Mouse (Mus musculus): ENCODE measurements around the gene Zfp672. TPM values are rescaled to one million over a fixed set of nuclear protein-coding genes. Genes with fewer than 3 reads are reported as not detected.

Zfp672 gene
- polyA plus RNA-seq, 1 experiment: 39.4 TPM

GRCm38 (mm10) chr11:58357844-58358534 is 27.9 kb upstream of the Zfp672 start:
- WGBS: 47% methylated on average over 6 of the region's 6 CpGs
- no peak for TF ChIP-seq POLR2A (IDR thresholded peaks at IDR 0.05; ENCODE audit: borderline replicate concordance, control insufficient read depth, low read depth, low read length)
- TF ChIP-seq CTCF (IDR thresholded peaks at IDR 0.05; ENCODE audit: control insufficient read depth, insufficient read depth, low read length): no peak
- Histone ChIP-seq H3K4me3 (replicated peaks; ENCODE audit: control insufficient read depth, low read depth, low read length) (no peak overlapping the region), H3K27ac (ENCODE audit: control insufficient read depth, insufficient read depth, low read depth, low read length, poor library complexity) (no peak overlapping the region), H3K4me1 (ENCODE audit: control insufficient read depth, insufficient read depth, low read length) (no peaks in the 10 kb centered on the region; the same call in none of the 2 replicates)

GRCm38 (mm10) chr11:58357042-58357441 is 26.9 kb upstream of the Zfp672 start:
- 78% methylated on average over 3 of the region's 3 CpGs for WGBS

DNA sequence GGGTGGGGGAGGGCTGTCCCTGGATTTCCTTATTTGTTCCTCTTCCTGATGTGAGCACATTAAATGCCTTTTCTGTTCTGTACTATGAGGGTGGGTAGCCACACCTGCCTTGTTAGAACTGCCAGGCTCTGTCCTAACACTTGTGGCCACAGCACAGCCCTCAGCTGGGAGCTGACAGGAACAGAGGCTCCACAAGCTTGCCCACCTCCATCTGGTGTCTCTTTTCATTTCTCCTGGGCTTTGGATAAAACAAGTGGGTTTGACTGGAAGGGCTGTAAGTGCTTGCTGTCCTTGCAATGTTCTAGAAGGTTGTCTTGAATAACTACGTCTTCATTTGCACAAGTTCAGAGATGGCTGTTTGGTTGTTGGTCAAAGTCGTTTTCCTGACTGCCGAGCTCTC is 24.8 kb upstream of the Zfp672 start:
- Histone ChIP-seq H3K27ac (ENCODE audit: control insufficient read depth, insufficient read depth, low read depth, low read length, poor library complexity) (no peak overlapping the region), H3K4me3 (replicated peaks; ENCODE audit: control insufficient read depth, low read depth, low read length) (no peak overlapping the region), H3K4me1 (ENCODE audit: control insufficient read depth, insufficient read depth, low read length) (no peaks in the 10 kb centered on the region; the same call in none of the 2 replicates)
- 75% methylated on average over 3 of the region's 3 CpGs for WGBS
- TF ChIP-seq CTCF (IDR thresholded peaks at IDR 0.05; ENCODE audit: control insufficient read depth, insufficient read depth, low read length): no peak

More at GRCm38 (mm10) chr11:58357042-58357441, 26.9 kb upstream of the Zfp672 start:
- Histone ChIP-seq H3K27ac (ENCODE audit: control insufficient read depth, insufficient read depth, low read depth, low read length, poor library complexity) (no peak overlapping the region), H3K4me1 (ENCODE audit: control insufficient read depth, insufficient read depth, low read length) (no peaks in the 10 kb centered on the region; the same call in none of the 2 replicates), H3K4me3 (replicated peaks; ENCODE audit: control insufficient read depth, low read depth, low read length) (no peak overlapping the region)
- TF ChIP-seq POLR2A (IDR thresholded peaks at IDR 0.05; ENCODE audit: borderline replicate concordance, control insufficient read depth, low read depth, low read length) (no peak), CTCF (IDR thresholded peaks at IDR 0.05; ENCODE audit: control insufficient read depth, insufficient read depth, low read length) (no peak)

- no peaks in the 10 kb centered on the region; the same call in none of the 2 replicates for H3K4me1 ChIP-seq (ENCODE audit: control insufficient read depth, insufficient read depth, low read length)
- WGBS: 70% methylated on average over 10 of the region's 10 CpGs
- H3K4me3 ChIP-seq (replicated peaks; ENCODE audit: control insufficient read depth, low read depth, low read length): no peak overlapping the region
- no peak overlapping the region for H3K27ac ChIP-seq (ENCODE audit: control insufficient read depth, insufficient read depth, low read depth, low read length, poor library complexity)
- TF ChIP-seq POLR2A (IDR thresholded peaks at IDR 0.05; ENCODE audit: borderline replicate concordance, control insufficient read depth, low read depth, low read length) (no peak), CTCF (IDR thresholded peaks at IDR 0.05; ENCODE audit: control insufficient read depth, insufficient read depth, low read length) (no peak)
These were observed 24.3 kb upstream of the Zfp672 start for GRCm38 (mm10) chr11:58354476-58354875.

GRCm38 (mm10) chr11:58353709-58354108 is 23.6 kb upstream of the Zfp672 start:
- TF ChIP-seq CTCF (IDR thresholded peaks at IDR 0.05; ENCODE audit: control insufficient read depth, insufficient read depth, low read length) (no peak), POLR2A (IDR thresholded peaks at IDR 0.05; ENCODE audit: borderline replicate concordance, control insufficient read depth, low read depth, low read length) (no peak)
- Histone ChIP-seq H3K4me3 (replicated peaks; ENCODE audit: control insufficient read depth, low read depth, low read length) (no peak overlapping the region), H3K27ac (ENCODE audit: control insufficient read depth, insufficient read depth, low read depth, low read length, poor library complexity) (peak overlapping the region; percentile 68), H3K4me1 (ENCODE audit: control insufficient read depth, insufficient read depth, low read length) (no peaks in the 10 kb centered on the region; the same call in none of the 2 replicates)
- WGBS: 65% methylated on average over 3 of the region's 3 CpGs

- TF ChIP-seq CTCF (IDR thresholded peaks at IDR 0.05; ENCODE audit: control insufficient read depth, insufficient read depth, low read length) (peak; percentile 46; the same call in 1 of the 2 replicates), POLR2A (IDR thresholded peaks at IDR 0.05; ENCODE audit: borderline replicate concordance, control insufficient read depth, low read depth, low read length) (no peak)
- H3K4me1 ChIP-seq (ENCODE audit: control insufficient read depth, insufficient read depth, low read length): no peaks in the 10 kb centered on the region; the same call in none of the 2 replicates
- H3K27ac ChIP-seq (ENCODE audit: control insufficient read depth, insufficient read depth, low read depth, low read length, poor library complexity): peak overlapping the region; percentile 47
- 42% methylated on average over 7 of the region's 7 CpGs for WGBS
- H3K4me3 ChIP-seq (replicated peaks; ENCODE audit: control insufficient read depth, low read depth, low read length): no peak overlapping the region
These were observed 22.8 kb upstream of the Zfp672 start for GRCm38 (mm10) chr11:58352681-58353548.

- Histone ChIP-seq H3K4me1 (ENCODE audit: control insufficient read depth, insufficient read depth, low read length) (no peaks in the 10 kb centered on the region; the same call in none of the 2 replicates), H3K27ac (ENCODE audit: control insufficient read depth, insufficient read depth, low read depth, low read length, poor library complexity) (no peak overlapping the region), H3K4me3 (replicated peaks; ENCODE audit: control insufficient read depth, low read depth, low read length) (no peak overlapping the region)
- 69% methylated on average over 5 of the region's 5 CpGs for WGBS
- TF ChIP-seq POLR2A (IDR thresholded peaks at IDR 0.05; ENCODE audit: borderline replicate concordance, control insufficient read depth, low read depth, low read length) (no peak), CTCF (IDR thresholded peaks at IDR 0.05; ENCODE audit: control insufficient read depth, insufficient read depth, low read length) (no peak)
These were observed 21.0 kb upstream of the Zfp672 start for GRCm38 (mm10) chr11:58351179-58351578.

GRCm38 (mm10) chr11:58350628-58351027 is 20.5 kb upstream of the Zfp672 start:
- H3K4me3 ChIP-seq (replicated peaks; ENCODE audit: control insufficient read depth, low read depth, low read length): no peak overlapping the region
- TF ChIP-seq CTCF (IDR thresholded peaks at IDR 0.05; ENCODE audit: control insufficient read depth, insufficient read depth, low read length): no peak
- TF ChIP-seq POLR2A (IDR thresholded peaks at IDR 0.05; ENCODE audit: borderline replicate concordance, control insufficient read depth, low read depth, low read length): no peak
- H3K4me1 ChIP-seq (ENCODE audit: control insufficient read depth, insufficient read depth, low read length): no peaks in the 10 kb centered on the region; the same call in none of the 2 replicates
- H3K27ac ChIP-seq (ENCODE audit: control insufficient read depth, insufficient read depth, low read depth, low read length, poor library complexity): peak overlapping the region; percentile 9; the same call in 1 of the 2 replicates
- WGBS: 85% methylated on average over 4 of the region's 4 CpGs
